8 mouse cellular contexts compared by ENCODE assay signal in the genomic region with DNA sequence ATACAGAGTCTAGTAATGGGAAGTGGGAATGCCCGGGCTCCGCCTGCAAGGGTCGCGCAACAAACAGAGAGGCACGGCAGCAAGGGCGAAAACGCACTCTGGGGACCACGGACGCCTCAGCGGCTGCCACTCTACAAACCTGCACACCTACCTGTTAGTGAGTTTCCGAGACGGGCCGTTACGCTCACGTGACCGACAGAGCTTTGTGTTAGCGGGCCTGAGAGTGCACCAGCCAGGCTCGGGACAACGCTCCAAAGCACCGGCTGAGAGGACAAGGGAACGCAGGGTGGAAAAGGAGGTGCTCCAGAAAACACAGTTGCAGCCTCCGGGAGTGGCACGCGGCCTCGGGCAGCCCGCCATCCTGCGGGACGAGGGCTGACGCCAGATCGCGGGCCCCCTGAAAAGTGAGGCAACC. TPM values are rescaled to one million over a fixed set of nuclear protein-coding genes. Genes with fewer than 3 reads are reported as not detected.
DNase-seq lines count a peak whose midpoint lies in the region; ATAC-seq lines count a peak whose summit lies in the region.

No protein-coding gene starts in this region.

- H3K9me3 ChIP-seq in embryonic facial prominence, embryonic 15.5 days (replicated peaks): no peaks in the 10 kb centered on the region
- no peaks in the 10 kb centered on the region for H3K9me3 ChIP-seq in liver, embryonic 13.5 days (replicated peaks)

- peak; percentile 34 for ATAC-seq in frontal cortex, adult (ENCODE audit: low TSS enrichment)
- ATAC-seq in embryonic facial prominence, embryonic 15.5 days (ENCODE audit: insufficient number of reproducible peaks, low FRiP score, low TSS enrichment, low read depth): no peak
- ATAC-seq in inflammation-experienced regulatory T-cells, adult 6 months: peak; percentile 4
- ATAC-seq in liver, embryonic 13.5 days (ENCODE audit: low read depth): peak; percentile 15

- no peak for DNase-seq in frontal cortex, postnatal 36 days (ENCODE audit: low spot score in 2 of 2)
- peak; percentile 76 for DNase-seq in ES-CJ7 (ENCODE audit: low read depth, low spot score)
- peak; percentile 61 for DNase-seq in liver, embryonic 13.5 days
- peak; percentile 78 for DNase-seq in naive thymus-derived CD4-positive, alpha-beta T cell, adult 2 months (ENCODE audit: low read depth)
- DNase-seq in thymus, postnatal 0 days (ENCODE audit: low spot score): peak; percentile 72

- peak overlapping the region; percentile 99 for H3K27ac ChIP-seq in embryonic facial prominence, embryonic 15.5 days (replicated peaks)
- H3K27ac ChIP-seq in liver, embryonic 13.5 days: peak overlapping the region; percentile 98

- WGBS in embryonic facial prominence, embryonic 15.5 days: under 1% methylated on average over 31 of the region's 31 CpGs
- WGBS in liver, embryonic 13.5 days (ENCODE audit: insufficient replicate concordance): under 1% methylated on average over 31 of the region's 31 CpGs

- H3K4me1 ChIP-seq in embryonic facial prominence, embryonic 15.5 days: peaks cover 22% of the 10 kb centered on the region
- H3K4me1 ChIP-seq in liver, embryonic 13.5 days (replicated peaks): peaks cover 32% of the 10 kb centered on the region

- peak overlapping the region; percentile 91 for H3K4me3 ChIP-seq in embryonic facial prominence, embryonic 15.5 days (replicated peaks)
- peak overlapping the region; percentile 92 for H3K4me3 ChIP-seq in liver, embryonic 13.5 days (replicated peaks)

- H3K4me2 ChIP-seq in embryonic facial prominence, embryonic 15.5 days (replicated peaks): peak overlapping the region; percentile 71
- peak overlapping the region; percentile 82 for H3K4me2 ChIP-seq in liver, embryonic 13.5 days

- H3K36me3 ChIP-seq in embryonic facial prominence, embryonic 15.5 days: peaks cover 10% of the 10 kb centered on the region
- H3K36me3 ChIP-seq in liver, embryonic 13.5 days: peaks cover 36% of the 10 kb centered on the region

- peak overlapping the region; percentile 97 for H3K9ac ChIP-seq in embryonic facial prominence, embryonic 15.5 days
- H3K9ac ChIP-seq in liver, embryonic 13.5 days: peak overlapping the region; percentile 97

- no peaks in the 10 kb centered on the region for H3K27me3 ChIP-seq in embryonic facial prominence, embryonic 15.5 days
- H3K27me3 ChIP-seq in liver, embryonic 13.5 days: no peaks in the 10 kb centered on the region

RNA-seq across cellular contexts. Expression of a gene that starts 0.5 kb away (rescaled TPM):
- polyA plus RNA-seq in embryonic facial prominence, embryonic 15.5 days (2015; fragmentation: Nextera tagmentation; extraction: Ambion mirVana): 46.0 and 51.1 TPM in 2 replicates
- 10 to 100 TPM; 42.7 to 62.0 (median 49.0) TPM for polyA plus RNA-seq in inflammation-experienced regulatory T-cells, adult 6 months (2017; shearing (Covaris generic))
- polyA plus RNA-seq in liver, embryonic 13.5 days (2015; fragmentation: Nextera tagmentation; extraction: Ambion mirVana): 42.8 and 46.2 TPM in 2 replicates
- polyA plus RNA-seq in thymus, postnatal 0 days (2015; fragmentation: Nextera tagmentation; extraction: Ambion mirVana): 73.7 and 80.5 TPM in 2 replicates

RNA-seq across cellular contexts. Expression of a gene that starts 1.1 kb away (rescaled TPM):
- 22.0 and 23.5 TPM in 2 replicates for polyA plus RNA-seq in embryonic facial prominence, embryonic 15.5 days (2015; fragmentation: Nextera tagmentation; extraction: Ambion mirVana)
- polyA plus RNA-seq in inflammation-experienced regulatory T-cells, adult 6 months (2017; shearing (Covaris generic)): 10 to 100 TPM; 14.3 to 20.9 (median 14.6) TPM
- 8.3 and 10.1 TPM in 2 replicates for polyA plus RNA-seq in liver, embryonic 13.5 days (2015; fragmentation: Nextera tagmentation; extraction: Ambion mirVana)
- 24.6 and 29.6 TPM in 2 replicates for polyA plus RNA-seq in thymus, postnatal 0 days (2015; fragmentation: Nextera tagmentation; extraction: Ambion mirVana)

Comparison
In these comparisons a context has a peak if more than half of its experiments do, and no peak if none do; other contexts are left out.
1. DNase-seq: peak in ES-CJ7 (single experiment), liver, embryonic 13.5 days (single experiment), naive thymus-derived CD4-positive, alpha-beta T cell, adult 2 months (single experiment) and thymus, postnatal 0 days (single experiment); none in frontal cortex, postnatal 36 days (0 of 2).